Mouse (Mus musculus): ENCODE results near the gene Clcn2. TPM values are rescaled to one million over a fixed set of nuclear protein-coding genes. Genes with fewer than 3 reads are reported as not detected.
A peak's percentile ranks its signal among the peaks of the same experiment; 100 is the strongest.

The Clcn2 gene
- polyA plus RNA-seq (2012; fragmentation: generic; extraction: Trizol): 5.8 TPM
- long read RNA-seq, experiment 1, partial matches to known transcripts: 2 of 4 reads
- long read RNA-seq, experiment 1, other reads (novel, unspliced or antisense): 0 of 4 reads
- long read RNA-seq, experiment 2, transcript Clcn2-201 (24 exons, 3,128 nt): major isoform, 8 of 23 reads
- long read RNA-seq, experiment 2, partial matches to known transcripts: 0 of 23 reads
- long read RNA-seq, experiment 2, other reads (novel, unspliced or antisense): 15 of 23 reads

DNA sequence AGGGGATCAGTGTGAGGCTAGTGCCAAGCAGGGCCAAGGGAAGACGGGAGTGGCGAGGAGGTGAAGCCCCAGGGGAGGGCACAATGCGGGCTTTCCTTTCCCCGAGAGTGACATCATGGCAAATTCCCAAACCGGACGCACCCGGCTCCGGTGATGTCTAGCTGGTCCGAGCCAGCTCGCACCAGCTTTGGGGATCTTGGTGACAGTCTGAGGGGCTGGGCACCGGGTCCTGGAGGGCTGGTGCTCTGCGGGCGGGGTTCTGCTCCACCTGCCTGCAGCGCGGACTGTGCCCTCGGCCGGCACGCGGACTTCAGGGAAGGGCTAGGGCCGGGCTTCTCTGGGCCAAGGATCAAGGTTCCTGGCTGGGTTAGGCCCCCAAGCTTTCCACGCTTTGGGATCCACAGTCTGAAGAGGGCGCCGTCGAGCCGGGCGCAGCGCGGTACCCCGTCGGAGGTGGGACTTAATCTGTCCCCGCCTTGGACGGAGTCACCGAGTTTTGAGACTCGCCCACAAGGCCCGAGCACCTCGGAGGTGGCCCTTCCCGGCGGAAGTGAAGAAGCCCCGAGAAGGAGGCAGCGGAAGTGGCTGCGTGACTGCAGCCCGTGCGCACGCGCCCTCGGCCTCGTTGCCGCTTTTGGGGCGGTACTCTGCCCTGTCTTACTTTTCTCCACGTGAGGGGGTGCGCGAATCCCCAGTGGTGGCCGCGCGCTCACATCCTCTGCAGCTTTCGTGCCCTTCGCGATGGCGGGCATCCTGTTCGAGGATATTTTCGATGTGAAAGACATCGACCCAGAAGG, at the start of gene Clcn2, which contains the start of gene Polr2h:
Gene Clcn2, minus strand, starts transcription at position 566 of the 797 bp plus-strand sequence.
Gene Polr2h, plus strand, starts transcription at position 485 of the 797 bp plus-strand sequence.
- Histone ChIP-seq H3K36me3 (ENCODE audit: control insufficient read depth, insufficient read depth) (peaks cover 23% of the 10 kb centered on the region), H3K79me3 (ENCODE audit: low read depth) (peaks cover 14% of the 10 kb centered on the region), H3ac (ENCODE audit: control insufficient read depth, insufficient read length, low read depth) (peak within 1 kb of the TSS; percentile 83), H3K27me3 (ENCODE audit: control insufficient read depth, insufficient read depth, insufficient read length) (no peaks in the 10 kb centered on the region), H3K79me2 (ENCODE audit: control insufficient read depth, insufficient read depth) (peaks cover 21% of the 10 kb centered on the region), H3K4me3 (ENCODE audit: insufficient read depth, poor library complexity, severe bottlenecking) (peak within 1 kb of the TSS; percentile 55)
- no peak for TF ChIP-seq FOSL1 (IDR thresholded peaks at IDR 0.05; ENCODE audit: insufficient read depth, low read length, poor library complexity, severe bottlenecking)
- TF ChIP-seq MYOD1 (IDR thresholded peaks at IDR 0.05; ENCODE audit: control insufficient read depth, insufficient read length, low read depth): no peak
- TF ChIP-seq MAX (IDR thresholded peaks at IDR 0.05): peak; percentile 88
- no peak for TF ChIP-seq CEBPB (IDR thresholded peaks at IDR 0.05; ENCODE audit: low read depth)
- TF ChIP-seq MYOG (IDR thresholded peaks at IDR 0.05; ENCODE audit: control insufficient read depth, extremely low read depth, insufficient read length): no peak
- TF ChIP-seq CTCF (IDR thresholded peaks at IDR 0.05; ENCODE audit: control insufficient read depth, insufficient read depth, insufficient read length): peak; percentile 82
- peak; percentile 43 for TF ChIP-seq USF1 (IDR thresholded peaks at IDR 0.05; ENCODE audit: low read depth)

DNA sequence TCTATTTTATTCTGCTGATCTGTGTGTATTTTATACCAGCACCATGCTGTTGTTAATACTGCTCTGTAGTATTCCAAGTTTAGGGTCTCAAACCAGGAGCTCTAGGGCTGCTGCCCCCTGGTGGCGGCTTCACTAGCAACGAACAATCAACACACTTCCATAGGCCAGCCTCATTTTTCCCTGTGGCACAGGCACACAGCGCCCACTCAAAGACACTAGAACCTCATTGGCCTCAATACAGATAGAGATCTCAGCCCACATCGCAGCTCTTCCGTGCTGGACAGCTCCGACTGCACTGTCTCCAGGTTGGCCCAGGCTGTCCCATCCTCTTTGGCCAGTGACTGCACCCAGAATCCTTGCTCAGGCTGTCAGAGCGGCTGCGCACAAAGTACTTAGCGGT, 47.7 kb upstream of the Clcn2 start:
- TF ChIP-seq MYOD1 (IDR thresholded peaks at IDR 0.05; ENCODE audit: control insufficient read depth, insufficient read length, low read depth) (no peak), CEBPB (IDR thresholded peaks at IDR 0.05; ENCODE audit: low read depth) (no peak), USF1 (IDR thresholded peaks at IDR 0.05; ENCODE audit: low read depth) (no peak), MYOG (IDR thresholded peaks at IDR 0.05; ENCODE audit: control insufficient read depth, extremely low read depth, insufficient read length) (no peak), CTCF (IDR thresholded peaks at IDR 0.05; ENCODE audit: control insufficient read depth, insufficient read depth, insufficient read length) (no peak), FOSL1 (IDR thresholded peaks at IDR 0.05; ENCODE audit: insufficient read depth, low read length, poor library complexity, severe bottlenecking) (no peak), MAX (IDR thresholded peaks at IDR 0.05) (no peak)
- no peak overlapping the region for H3ac ChIP-seq (ENCODE audit: control insufficient read depth, insufficient read length, low read depth)
- H3K79me2 ChIP-seq (ENCODE audit: control insufficient read depth, insufficient read depth): no peaks in the 10 kb centered on the region
- H3K36me3 ChIP-seq (ENCODE audit: control insufficient read depth, insufficient read depth): no peaks in the 10 kb centered on the region
- H3K4me3 ChIP-seq (ENCODE audit: insufficient read depth, poor library complexity, severe bottlenecking): no peak overlapping the region
- H3K79me3 ChIP-seq (ENCODE audit: low read depth): no peaks in the 10 kb centered on the region
- no peaks in the 10 kb centered on the region for H3K27me3 ChIP-seq (ENCODE audit: control insufficient read depth, insufficient read depth, insufficient read length)

DNA sequence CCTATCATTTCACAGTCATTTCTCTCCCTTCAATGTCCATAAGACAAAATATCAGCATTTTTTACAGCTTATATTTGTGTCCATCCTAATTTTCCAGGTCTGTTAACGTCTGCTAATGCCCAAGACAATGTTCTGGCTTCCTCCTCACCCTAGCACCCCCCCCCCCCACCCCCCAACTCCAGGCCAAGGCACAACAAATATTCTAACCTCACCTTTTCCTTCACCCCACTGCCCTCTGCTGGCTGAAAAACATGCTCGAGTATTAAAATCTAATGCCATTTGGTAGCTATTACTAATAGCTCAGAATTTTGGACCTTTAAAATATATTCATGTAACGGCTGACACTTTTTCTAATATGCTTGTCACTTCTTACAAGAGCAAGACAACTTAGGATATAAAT, 44.1 kb upstream of the Clcn2 start:
- TF ChIP-seq MYOG (IDR thresholded peaks at IDR 0.05; ENCODE audit: control insufficient read depth, extremely low read depth, insufficient read length) (no peak), FOSL1 (IDR thresholded peaks at IDR 0.05; ENCODE audit: insufficient read depth, low read length, poor library complexity, severe bottlenecking) (no peak), USF1 (IDR thresholded peaks at IDR 0.05; ENCODE audit: low read depth) (no peak), CEBPB (IDR thresholded peaks at IDR 0.05; ENCODE audit: low read depth) (no peak), MYOD1 (IDR thresholded peaks at IDR 0.05; ENCODE audit: control insufficient read depth, insufficient read length, low read depth) (no peak), MAX (IDR thresholded peaks at IDR 0.05) (no peak), CTCF (IDR thresholded peaks at IDR 0.05; ENCODE audit: control insufficient read depth, insufficient read depth, insufficient read length) (no peak)
- no peaks in the 10 kb centered on the region for H3K79me2 ChIP-seq (ENCODE audit: control insufficient read depth, insufficient read depth)
- no peaks in the 10 kb centered on the region for H3K27me3 ChIP-seq (ENCODE audit: control insufficient read depth, insufficient read depth, insufficient read length)
- H3ac ChIP-seq (ENCODE audit: control insufficient read depth, insufficient read length, low read depth): no peak overlapping the region
- H3K36me3 ChIP-seq (ENCODE audit: control insufficient read depth, insufficient read depth): no peaks in the 10 kb centered on the region
- H3K79me3 ChIP-seq (ENCODE audit: low read depth): no peaks in the 10 kb centered on the region
- no peak overlapping the region for H3K4me3 ChIP-seq (ENCODE audit: insufficient read depth, poor library complexity, severe bottlenecking)

DNA sequence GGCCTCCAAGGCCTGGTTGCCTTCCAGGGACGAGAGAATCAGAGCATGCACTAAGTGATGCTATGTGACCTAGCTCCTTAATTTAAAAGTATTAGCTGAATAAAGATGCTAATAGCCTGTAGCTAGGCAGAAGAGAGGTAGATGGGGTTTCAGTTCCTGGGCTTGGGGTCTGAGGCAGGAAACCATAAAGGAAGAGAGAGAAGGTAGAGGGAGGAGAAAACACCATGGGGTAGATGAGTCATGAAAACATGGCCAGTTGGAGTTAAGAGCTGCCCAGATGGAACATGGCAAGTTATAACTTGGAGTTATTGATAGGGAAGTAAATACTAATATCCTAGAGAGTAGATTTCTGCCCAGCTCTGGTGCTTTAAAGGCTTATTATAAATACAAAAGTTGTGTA, 39.8 kb upstream of the Clcn2 start:
- H3K79me3 ChIP-seq (ENCODE audit: low read depth): no peaks in the 10 kb centered on the region
- H3K4me3 ChIP-seq (ENCODE audit: insufficient read depth, poor library complexity, severe bottlenecking): no peak overlapping the region
- H3K79me2 ChIP-seq (ENCODE audit: control insufficient read depth, insufficient read depth): no peaks in the 10 kb centered on the region
- TF ChIP-seq USF1 (IDR thresholded peaks at IDR 0.05; ENCODE audit: low read depth): no peak
- no peak for TF ChIP-seq MYOD1 (IDR thresholded peaks at IDR 0.05; ENCODE audit: control insufficient read depth, insufficient read length, low read depth)
- no peak for TF ChIP-seq MYOG (IDR thresholded peaks at IDR 0.05; ENCODE audit: control insufficient read depth, extremely low read depth, insufficient read length)
- peaks cover 3% of the 10 kb centered on the region for H3K27me3 ChIP-seq (ENCODE audit: control insufficient read depth, insufficient read depth, insufficient read length)
- no peaks in the 10 kb centered on the region for H3K36me3 ChIP-seq (ENCODE audit: control insufficient read depth, insufficient read depth)
- H3ac ChIP-seq (ENCODE audit: control insufficient read depth, insufficient read length, low read depth): no peak overlapping the region

DNA sequence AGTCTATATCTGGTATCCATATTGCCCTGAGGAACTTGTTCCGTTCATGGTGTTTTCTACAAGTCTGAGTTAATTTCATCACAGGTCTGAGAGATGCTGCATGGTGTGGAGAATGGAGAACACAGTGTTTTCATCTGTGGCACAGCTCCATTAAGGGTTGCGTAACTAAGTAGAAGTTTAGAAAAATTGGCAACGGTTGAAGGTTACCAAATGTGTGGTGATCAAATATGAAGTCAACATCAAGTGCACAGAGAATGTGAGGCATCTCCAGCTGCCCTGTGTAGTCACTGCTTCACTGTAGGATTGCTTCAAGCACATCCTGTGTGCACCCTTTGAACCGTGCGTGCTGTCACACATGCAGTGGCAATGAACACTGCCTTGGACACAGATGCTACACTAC, 38.5 kb upstream of the Clcn2 start:
- Histone ChIP-seq H3K79me2 (ENCODE audit: control insufficient read depth, insufficient read depth) (no peaks in the 10 kb centered on the region), H3K36me3 (ENCODE audit: control insufficient read depth, insufficient read depth) (no peaks in the 10 kb centered on the region), H3K27me3 (ENCODE audit: control insufficient read depth, insufficient read depth, insufficient read length) (peaks cover 3% of the 10 kb centered on the region), H3ac (ENCODE audit: control insufficient read depth, insufficient read length, low read depth) (no peak overlapping the region), H3K79me3 (ENCODE audit: low read depth) (no peaks in the 10 kb centered on the region), H3K4me3 (ENCODE audit: insufficient read depth, poor library complexity, severe bottlenecking) (no peak overlapping the region)
- TF ChIP-seq CEBPB (IDR thresholded peaks at IDR 0.05; ENCODE audit: low read depth) (peak; percentile 53), USF1 (IDR thresholded peaks at IDR 0.05; ENCODE audit: low read depth) (no peak)
